Mouse (Mus musculus): ENCODE measurements at regions not wholly inside any gene's neighbourhood (a gene's known extent, or its start where the extent isn't known, plus 50 kb on each side); places are given as distances from the start of the nearest gene placed in this dataset.

- no peak for TF ChIP-seq CTCF (IDR thresholded peaks at IDR 0.05; ENCODE audit: insufficient read depth, low read length)
- no peak for TF ChIP-seq POLR2A (IDR thresholded peaks at IDR 0.05; ENCODE audit: borderline replicate concordance, extremely low read depth, low read depth, low read length)
- no peaks in the 10 kb centered on the region for H3K4me1 ChIP-seq (ENCODE audit: control insufficient read depth, insufficient read depth, low read length)
- WGBS = 74% methylated on average over 6 of the region's 6 CpGs
- DNase-seq = no peak
- no peak overlapping the region for H3K4me3 ChIP-seq (replicated peaks; ENCODE audit: extremely low read depth, low read depth, low read length)
Observed at GRCm38 (mm10) chr2:171213792-171214191, 482.2 kb downstream of the Dok5 start.

DNA sequence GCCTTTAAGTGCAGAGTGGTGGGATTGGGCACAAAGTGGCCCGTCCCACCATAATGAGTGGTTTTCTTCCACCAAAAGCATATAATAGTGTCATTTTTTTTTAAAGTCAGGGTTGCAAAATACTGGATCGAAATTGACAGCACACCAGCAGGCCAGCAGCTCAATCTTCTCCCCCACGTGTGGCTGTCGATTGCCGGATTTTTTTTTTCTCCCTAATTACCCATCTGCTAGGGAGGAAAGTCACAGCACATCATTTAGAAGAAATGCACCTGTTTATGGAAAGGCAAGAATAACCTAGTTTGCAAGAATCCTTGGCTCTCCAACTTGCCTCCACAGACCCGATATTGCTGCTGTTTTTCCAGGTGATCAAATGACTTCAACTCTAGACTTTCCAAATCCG lies 464.9 kb downstream of the Dok5 start:
- DNase-seq = no peak
- no peaks in the 10 kb centered on the region for H3K4me1 ChIP-seq (ENCODE audit: control insufficient read depth, insufficient read depth, low read length)
- 72% methylated on average over 7 of the region's 7 CpGs for WGBS
- no peak overlapping the region for H3K4me3 ChIP-seq (replicated peaks; ENCODE audit: extremely low read depth, low read depth, low read length)
- TF ChIP-seq CTCF (IDR thresholded peaks at IDR 0.05; ENCODE audit: insufficient read depth, low read length) (no peak), POLR2A (IDR thresholded peaks at IDR 0.05; ENCODE audit: borderline replicate concordance, extremely low read depth, low read depth, low read length) (no peak)

GRCm38 (mm10) chr2:171192181-171192580 lies 460.6 kb downstream of the Dok5 start:
- no peak for DNase-seq
- TF ChIP-seq POLR2A (IDR thresholded peaks at IDR 0.05; ENCODE audit: borderline replicate concordance, extremely low read depth, low read depth, low read length) = no peak
- no peak for TF ChIP-seq CTCF (IDR thresholded peaks at IDR 0.05; ENCODE audit: insufficient read depth, low read length)
- 80% methylated on average over 5 of the region's 5 CpGs for WGBS
- Histone ChIP-seq H3K4me3 (replicated peaks; ENCODE audit: extremely low read depth, low read depth, low read length) (no peak overlapping the region), H3K4me1 (ENCODE audit: control insufficient read depth, insufficient read depth, low read length) (no peaks in the 10 kb centered on the region)

Data from lung, adult 2 months (tissue).